Mouse (Mus musculus): Measurements from ENCODE around the gene Bicral. TPM values are rescaled to one million over a fixed set of nuclear protein-coding genes. Genes with fewer than 3 reads are reported as not detected.

The Bicral gene
- polyA plus RNA-seq, 1 experiment from 2014 or later = 2.6 TPM

DNA sequence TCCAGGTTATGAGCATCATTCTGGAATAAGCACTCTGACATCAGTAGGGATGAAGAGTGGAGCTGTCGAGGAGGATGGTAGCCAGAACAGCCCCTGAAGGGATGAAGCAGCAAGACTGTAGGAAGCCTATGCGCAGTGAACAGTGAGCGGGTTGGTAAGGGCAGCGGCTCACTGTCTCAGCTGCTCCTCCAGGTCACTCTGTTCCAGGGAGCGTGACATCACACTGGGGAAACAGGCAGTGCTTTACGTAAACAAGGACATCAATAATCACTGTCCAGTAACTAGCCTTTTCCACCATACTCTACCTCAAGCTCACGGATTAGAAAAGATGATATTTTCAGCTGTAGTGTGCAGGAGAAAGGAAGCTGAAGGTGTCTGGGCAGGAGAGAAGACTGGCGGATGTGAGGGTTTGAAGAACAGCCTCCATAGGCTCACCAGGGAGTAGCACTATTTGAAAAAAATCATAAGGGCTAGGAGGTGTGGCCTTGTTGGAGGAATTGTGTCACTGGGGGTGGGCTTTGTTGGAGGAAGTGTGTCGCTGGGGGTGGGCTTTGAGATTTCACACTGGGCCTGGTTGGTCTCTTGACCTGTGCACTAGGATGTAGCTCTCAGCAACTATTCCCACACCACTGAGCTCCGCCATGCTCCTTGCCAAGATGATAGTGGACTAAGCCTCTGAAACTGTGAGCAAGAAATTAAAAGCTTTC lies 17.8 kb downstream of the Bicral start:
- ATAC-seq (ENCODE audit: insufficient read depth) = no peak
- 76% methylated on average over 10 of the region's 10 CpGs for WGBS (ENCODE audit: insufficient replicate concordance)
- Histone ChIP-seq H3K36me3 (replicated peaks) (no peaks in the 10 kb centered on the region; the same call in 1 of the 2 replicates), H3K4me3 (replicated peaks) (no peak overlapping the region), H3K4me1 (replicated peaks) (peaks cover 19% of the 10 kb centered on the region), H3K27me3 (no peaks in the 10 kb centered on the region), H3K4me2 (no peak overlapping the region), H3K9ac (no peak overlapping the region), H3K9me3 (replicated peaks) (no peaks in the 10 kb centered on the region), H3K27ac (replicated peaks) (no peak overlapping the region)

- Histone ChIP-seq H3K4me3 (replicated peaks) (no peak overlapping the region), H3K4me2 (no peak overlapping the region), H3K27me3 (no peaks in the 10 kb centered on the region), H3K9me3 (replicated peaks) (no peaks in the 10 kb centered on the region), H3K36me3 (replicated peaks) (no peaks in the 10 kb centered on the region), H3K27ac (replicated peaks) (no peak overlapping the region), H3K9ac (no peak overlapping the region), H3K4me1 (replicated peaks) (peaks cover 19% of the 10 kb centered on the region)
- ATAC-seq (ENCODE audit: insufficient read depth) = no peak
- WGBS (ENCODE audit: insufficient replicate concordance) = 56% methylated on average over 7 of the region's 7 CpGs
These were observed 19.8 kb downstream of the Bicral start for GRCm38 (mm10) chr17:46838396-46838920.

DNA sequence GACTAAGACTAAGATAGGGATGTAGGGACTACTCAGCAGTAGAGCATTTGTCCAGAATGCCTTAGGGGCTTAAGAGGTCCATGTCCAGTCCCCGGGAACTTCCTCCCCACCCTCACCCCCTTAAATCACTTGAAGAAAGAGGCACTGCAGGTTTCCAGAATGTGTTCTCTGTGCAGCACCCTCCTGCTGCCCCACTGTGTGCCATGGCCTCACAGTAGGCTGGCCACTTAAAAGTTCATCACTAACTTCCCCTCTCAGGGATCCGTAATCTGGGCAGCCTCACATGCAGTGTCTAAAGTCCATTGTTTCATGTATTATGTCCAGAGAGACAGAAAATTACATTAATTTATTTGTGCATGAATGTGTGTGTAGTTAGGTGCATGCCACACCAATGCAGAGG lies 20.4 kb downstream of the Bicral start:
- no peak for ATAC-seq (ENCODE audit: insufficient read depth)
- no peak overlapping the region for H3K9ac ChIP-seq
- H3K4me2 ChIP-seq = no peak overlapping the region
- no peaks in the 10 kb centered on the region for H3K9me3 ChIP-seq (replicated peaks)
- H3K4me1 ChIP-seq (replicated peaks) = peaks cover 18% of the 10 kb centered on the region
- no peaks in the 10 kb centered on the region for H3K27me3 ChIP-seq
- H3K36me3 ChIP-seq (replicated peaks) = no peaks in the 10 kb centered on the region
- no peak overlapping the region for H3K27ac ChIP-seq (replicated peaks)
- 82% methylated on average over 2 of the region's 2 CpGs for whole genome bisulfite sequencing (ENCODE audit: insufficient replicate concordance)
- no peak overlapping the region for H3K4me3 ChIP-seq (replicated peaks)

DNA sequence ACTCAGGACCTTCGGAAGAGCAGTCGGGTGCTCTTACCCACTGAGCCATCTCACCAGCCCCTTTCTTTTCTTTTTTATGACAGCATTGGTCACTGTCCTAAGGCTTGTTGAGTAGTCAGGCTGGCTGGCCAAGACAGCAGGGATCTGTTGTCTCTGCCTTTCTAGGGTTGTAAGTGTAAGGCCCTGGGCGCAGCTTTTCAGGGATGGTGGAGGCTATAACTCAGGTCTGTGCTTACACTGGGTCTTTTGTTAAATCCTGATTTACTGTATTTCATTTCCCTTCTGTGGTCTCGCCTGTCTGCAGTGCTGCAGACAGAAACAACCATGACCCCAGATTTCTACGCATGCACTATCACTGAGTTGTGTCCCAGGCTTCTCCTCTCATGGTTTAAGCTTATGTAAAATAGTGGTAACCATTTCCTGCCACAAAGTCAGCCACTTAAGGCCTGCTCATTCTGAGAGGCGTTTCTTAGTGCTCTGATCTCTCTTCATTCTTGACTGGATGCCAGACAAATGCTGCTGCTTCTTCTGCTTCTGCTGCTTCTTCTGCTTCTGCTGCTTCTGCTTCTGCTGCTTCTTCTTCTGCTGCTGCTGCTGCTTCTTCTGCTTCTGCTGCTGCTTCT lies 23.1 kb downstream of the Bicral start:
- Histone ChIP-seq H3K36me3 (replicated peaks) (no peaks in the 10 kb centered on the region), H3K9me3 (replicated peaks) (no peaks in the 10 kb centered on the region), H3K4me3 (replicated peaks) (no peak overlapping the region), H3K9ac (no peak overlapping the region), H3K4me1 (replicated peaks) (peaks cover 18% of the 10 kb centered on the region), H3K27me3 (no peaks in the 10 kb centered on the region), H3K27ac (replicated peaks) (no peak overlapping the region), H3K4me2 (no peak overlapping the region)
- WGBS (ENCODE audit: insufficient replicate concordance) = 74% methylated on average over 6 of the region's 6 CpGs
- no peak for ATAC-seq (ENCODE audit: insufficient read depth)

DNA sequence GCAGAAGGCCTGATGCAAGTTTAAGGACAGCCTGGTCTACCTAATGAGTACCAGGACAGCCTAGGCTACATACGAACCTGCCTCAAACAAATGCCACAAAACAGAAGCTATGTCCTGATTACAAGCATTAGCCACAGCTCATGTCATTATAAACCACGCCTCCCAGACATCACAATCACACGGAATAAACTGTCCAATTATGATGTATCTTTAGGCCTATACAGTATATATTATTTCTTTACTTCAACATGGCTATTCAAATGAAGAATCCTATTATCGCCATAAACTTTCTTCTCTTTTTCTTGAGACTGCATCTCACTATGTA lies 25.3 kb downstream of the Bicral start:
- Histone ChIP-seq H3K9me3 (replicated peaks) (no peaks in the 10 kb centered on the region), H3K4me3 (replicated peaks) (no peak overlapping the region), H3K4me2 (no peak overlapping the region), H3K36me3 (replicated peaks) (peaks cover 16% of the 10 kb centered on the region), H3K27me3 (no peaks in the 10 kb centered on the region), H3K27ac (replicated peaks) (no peak overlapping the region), H3K4me1 (replicated peaks) (peaks cover 17% of the 10 kb centered on the region; the same call in 1 of the 2 replicates), H3K9ac (no peak overlapping the region)
- no peak for ATAC-seq (ENCODE audit: insufficient read depth)
- whole genome bisulfite sequencing (ENCODE audit: insufficient replicate concordance) = 54% methylated on average over 4 of the region's 4 CpGs

- peaks cover 14% of the 10 kb centered on the region; the same call in 1 of the 2 replicates for H3K4me1 ChIP-seq (replicated peaks)
- H3K9me3 ChIP-seq (replicated peaks) = no peaks in the 10 kb centered on the region
- no peak overlapping the region for H3K9ac ChIP-seq
- WGBS (ENCODE audit: insufficient replicate concordance) = 71% methylated on average over 11 of the region's 11 CpGs
- ATAC-seq (ENCODE audit: insufficient read depth) = no peak
- H3K27me3 ChIP-seq = no peaks in the 10 kb centered on the region
- H3K36me3 ChIP-seq (replicated peaks) = peaks cover 18% of the 10 kb centered on the region
- H3K4me2 ChIP-seq = no peak overlapping the region
- H3K4me3 ChIP-seq (replicated peaks) = no peak overlapping the region
- no peak overlapping the region for H3K27ac ChIP-seq (replicated peaks)
These were observed 25.9 kb downstream of the Bicral start for GRCm38 (mm10) chr17:46832101-46832980.

GRCm38 (mm10) chr17:46829856-46830535 lies 28.3 kb downstream of the Bicral start:
- Histone ChIP-seq H3K36me3 (replicated peaks) (peaks cover 39% of the 10 kb centered on the region), H3K4me1 (replicated peaks) (peaks cover 14% of the 10 kb centered on the region; the same call in 1 of the 2 replicates), H3K9me3 (replicated peaks) (no peaks in the 10 kb centered on the region), H3K4me3 (replicated peaks) (no peak overlapping the region), H3K27me3 (no peaks in the 10 kb centered on the region), H3K4me2 (peak overlapping the region; percentile 14; the same call in 1 of the 2 replicates), H3K27ac (replicated peaks) (peak overlapping the region; percentile 61), H3K9ac (no peak overlapping the region)
- WGBS (ENCODE audit: insufficient replicate concordance) = 50% methylated on average over 11 of the region's 11 CpGs
- no peak for ATAC-seq (ENCODE audit: insufficient read depth)

DNA sequence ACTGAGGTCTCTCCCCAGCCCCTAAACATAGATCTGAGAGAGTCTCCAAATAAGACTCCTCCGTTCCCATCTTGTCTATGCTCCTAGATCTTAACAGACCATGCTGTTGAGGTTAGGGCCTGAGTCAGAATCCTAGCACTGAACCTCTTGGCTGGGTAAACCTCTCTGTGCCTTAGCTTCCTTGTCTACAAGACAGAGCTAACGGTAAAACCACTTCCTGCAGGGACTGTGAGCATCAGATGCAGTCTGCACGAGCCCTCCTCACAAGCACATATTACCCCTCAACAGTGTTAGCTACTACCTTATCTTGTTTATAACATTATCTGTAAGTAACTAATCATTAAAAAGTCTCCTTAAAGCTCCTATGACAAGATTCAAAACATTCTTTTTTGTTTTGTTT lies 29.3 kb downstream of the Bicral start:
- Histone ChIP-seq H3K27me3 (no peaks in the 10 kb centered on the region), H3K36me3 (replicated peaks) (peaks cover 50% of the 10 kb centered on the region), H3K4me3 (replicated peaks) (no peak overlapping the region), H3K4me1 (replicated peaks) (peaks cover 14% of the 10 kb centered on the region; the same call in 1 of the 2 replicates), H3K4me2 (no peak overlapping the region), H3K9me3 (replicated peaks) (no peaks in the 10 kb centered on the region), H3K9ac (no peak overlapping the region), H3K27ac (replicated peaks) (0 out of 2 replicates have a peak overlapping the region, but pooled peaks have one; percentile 19)
- ATAC-seq (ENCODE audit: insufficient read depth) = no peak
- whole genome bisulfite sequencing (ENCODE audit: insufficient replicate concordance) = 23% methylated on average over 3 of the region's 3 CpGs

DNA sequence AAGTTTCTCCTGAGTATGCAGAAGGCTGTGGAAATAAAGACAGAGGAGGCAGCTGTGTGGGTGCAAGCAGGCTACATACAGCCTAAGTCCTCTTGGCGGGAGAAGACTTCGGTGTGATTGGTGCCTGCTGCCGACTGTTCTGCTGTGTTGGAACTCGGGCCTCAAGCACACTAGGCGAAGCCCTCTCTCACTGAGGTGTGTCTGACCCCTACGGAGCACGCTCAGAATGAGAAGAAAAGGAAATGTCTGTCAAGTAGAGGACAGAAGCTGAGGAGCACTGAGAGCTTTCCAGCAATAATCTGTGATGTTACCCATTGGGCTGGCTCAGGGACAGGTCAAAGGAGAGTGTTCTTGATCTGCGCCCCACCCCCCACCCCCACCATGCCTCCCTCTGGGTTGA lies 35.2 kb downstream of the Bicral start:
- no peak overlapping the region for H3K4me3 ChIP-seq (replicated peaks)
- H3K4me2 ChIP-seq = no peak overlapping the region
- no peak for ATAC-seq (ENCODE audit: insufficient read depth)
- H3K27me3 ChIP-seq = no peaks in the 10 kb centered on the region
- peaks cover 88% of the 10 kb centered on the region for H3K36me3 ChIP-seq (replicated peaks)
- no peak overlapping the region for H3K27ac ChIP-seq (replicated peaks)
- H3K9me3 ChIP-seq (replicated peaks) = no peaks in the 10 kb centered on the region
- H3K4me1 ChIP-seq (replicated peaks) = peaks cover 20% of the 10 kb centered on the region
- H3K9ac ChIP-seq = no peak overlapping the region
- WGBS (ENCODE audit: insufficient replicate concordance) = 83% methylated on average over 8 of the region's 8 CpGs

DNA sequence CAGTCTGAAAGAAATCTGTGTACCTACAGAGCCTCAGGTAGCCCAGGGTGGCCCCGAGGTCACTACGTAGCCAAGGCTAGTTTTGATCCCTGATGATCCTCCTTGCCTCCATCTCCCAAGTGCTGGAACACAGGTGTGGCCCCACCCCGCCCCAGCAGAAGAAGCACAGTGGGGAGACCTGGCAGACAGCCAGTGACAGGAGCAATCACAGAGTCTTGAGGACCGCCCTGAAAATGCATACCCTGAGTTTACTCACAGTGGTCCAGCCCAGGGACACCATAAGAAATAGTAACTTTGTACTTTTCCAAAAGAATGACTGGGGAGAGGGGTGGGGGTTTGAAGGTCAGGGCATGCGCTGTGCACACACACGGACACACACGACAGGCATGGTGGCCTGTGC lies 37.7 kb downstream of the Bicral start:
- Histone ChIP-seq H3K4me2 (no peak overlapping the region), H3K9ac (no peak overlapping the region), H3K27ac (replicated peaks) (no peak overlapping the region), H3K36me3 (replicated peaks) (peaks cover 83% of the 10 kb centered on the region), H3K4me1 (replicated peaks) (peaks cover 44% of the 10 kb centered on the region), H3K9me3 (replicated peaks) (no peaks in the 10 kb centered on the region), H3K27me3 (no peaks in the 10 kb centered on the region), H3K4me3 (replicated peaks) (no peak overlapping the region)
- no peak for ATAC-seq (ENCODE audit: insufficient read depth)
- WGBS (ENCODE audit: insufficient replicate concordance) = 82% methylated on average over 7 of the region's 7 CpGs

All from liver, embryonic 15.5 days (tissue).